Mouse (Mus musculus) left cerebral cortex, postnatal 4 days (tissue): ENCODE measurements at regions not wholly inside any gene's neighbourhood (a gene's known extent, or its start where the extent isn't known, plus 50 kb on each side); places are given as distances from the start of the nearest gene placed in this dataset.
A peak's percentile ranks its signal among the peaks of the same experiment; 100 is the strongest.
"Not testable (repeated sequence)": the region's sequence is repeated elsewhere in the genome, so short reads cannot be mapped to it uniquely, and the experiment has no call there.

Experiments used
- DNase-seq: peaks from one replicate; pipeline ENCODE4 v3.0.0-alpha.2; 2022
- intact Hi-C: fragments of 180-260 bp; cut with DNase I; formaldehyde crosslinking; loops from one replicate; pipeline ENCODE4 v1.15.1; 2025

- intact Hi-C loops: no loop called here
- no peak for DNase-seq
Observed at GRCm38 (mm10) chr11:16559001-16559699, 50.9 kb upstream of the Sec61g start.

- DNase-seq: no peak
- intact Hi-C loops: no loop called here
Observed at GRCm38 (mm10) chr11:16561727-16562126, 53.4 kb upstream of the Sec61g start.

- intact Hi-C loops: no loop called here
- DNase-seq: no peak
Observed at GRCm38 (mm10) chr11:16589085-16589680, 80.9 kb upstream of the Sec61g start.

- intact Hi-C loops: no loop called here
- no peak for DNase-seq
Observed at GRCm38 (mm10) chr11:16590541-16590940, 82.3 kb upstream of the Sec61g start.

DNA sequence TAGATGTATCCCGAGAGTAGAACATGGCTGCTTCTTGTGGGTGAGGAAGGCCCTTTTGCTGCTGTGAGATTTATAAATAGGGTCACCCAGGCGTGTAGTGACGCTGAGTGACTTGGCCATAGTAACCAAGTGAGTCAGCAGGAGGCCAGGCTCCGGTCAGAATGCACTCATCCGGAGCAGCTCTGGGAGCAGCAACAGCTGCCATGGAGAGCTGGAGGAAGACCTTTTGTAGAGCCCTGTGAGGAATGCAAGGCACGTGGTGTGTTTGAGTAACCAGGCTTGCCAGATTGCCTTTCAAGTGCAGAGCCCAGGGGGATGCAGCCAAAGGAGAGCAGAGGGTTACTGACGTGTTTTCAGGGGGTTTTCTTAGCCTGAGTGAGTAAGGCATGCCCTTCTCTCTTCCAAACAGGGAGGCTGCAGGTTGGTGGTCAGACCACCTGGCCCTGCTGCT, 83.2 kb upstream of the Sec61g start:
- intact Hi-C loops: no loop called here
- peak; percentile 91 for DNase-seq

- DNase-seq: no peak
- intact Hi-C loops: no loop called here
Observed at GRCm38 (mm10) chr11:16592006-16592405, 83.7 kb upstream of the Sec61g start.

DNA sequence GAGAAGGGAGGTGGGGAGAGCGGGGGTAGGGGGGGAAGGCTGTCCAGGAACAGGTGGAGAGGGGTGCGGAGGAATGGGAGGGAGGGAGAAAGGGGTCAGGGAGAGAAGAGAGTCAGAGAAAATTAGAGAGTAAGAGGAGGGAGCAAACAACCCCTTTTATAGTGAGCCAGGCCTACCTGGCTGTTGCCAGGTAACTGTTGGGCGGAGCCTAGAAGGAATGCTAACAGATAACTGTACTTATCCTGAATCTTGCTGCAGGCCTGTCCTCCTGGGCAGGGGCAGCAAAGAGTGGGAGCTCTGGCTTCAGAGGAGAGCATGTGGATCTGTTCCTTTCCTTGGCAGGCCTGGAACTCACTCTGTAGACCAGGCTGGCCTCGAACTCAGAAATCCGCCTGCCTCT, 84.5 kb upstream of the Sec61g start:
- intact Hi-C loops: no loop called here
- no peak for DNase-seq

DNA sequence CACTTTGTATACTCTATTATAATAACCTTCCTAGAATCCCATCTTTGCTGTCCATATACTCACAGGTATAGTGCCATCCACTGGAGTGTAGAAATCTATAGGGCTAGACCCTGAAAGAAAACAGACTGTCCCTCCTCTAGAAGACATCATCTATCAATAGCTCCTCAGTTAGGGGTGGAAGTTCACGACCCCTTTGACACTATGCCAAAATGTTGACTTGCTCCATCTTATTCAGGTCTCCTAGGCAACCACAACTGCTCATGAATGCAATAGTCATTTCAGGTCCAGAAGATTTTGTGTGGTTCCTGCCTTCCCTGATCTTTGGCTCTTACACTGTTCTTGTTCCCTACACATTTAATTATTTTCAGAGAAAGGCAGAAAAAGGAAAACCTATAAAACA, 86.5 kb upstream of the Sec61g start:
- intact Hi-C loops: no loop called here
- DNase-seq: no peak

- DNase-seq: no peak
- intact Hi-C loops: no loop called here
Observed at GRCm38 (mm10) chr11:16597038-16597830, 89.0 kb upstream of the Sec61g start.

DNA sequence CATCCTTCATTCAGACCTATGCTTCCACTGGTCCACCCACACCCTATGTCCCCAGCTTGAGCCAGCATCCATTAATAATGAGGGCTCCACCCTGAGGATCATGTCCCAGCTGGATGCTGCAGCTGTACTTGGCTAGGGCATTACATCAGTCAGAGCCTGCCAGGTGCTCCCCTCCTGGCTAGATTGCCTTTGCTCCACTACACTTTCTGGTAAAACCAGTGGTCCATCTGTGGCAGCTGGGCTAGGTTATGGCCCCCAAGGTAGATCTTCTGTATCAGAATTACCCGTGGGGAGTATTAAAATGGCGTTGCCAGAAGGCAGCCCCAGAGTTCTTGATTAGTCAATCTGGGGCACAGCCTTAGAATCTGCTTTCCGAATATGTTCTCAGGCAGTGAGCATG, 94.7 kb upstream of the Sec61g start:
- DNase-seq: no peak
- intact Hi-C loops: no loop called here

GRCm38 (mm10) chr11:16606435-16607214, 98.3 kb upstream of the Sec61g start:
- DNase-seq: no peak
- intact Hi-C loops: no loop called here

GRCm38 (mm10) chr11:16607900-16608422, 99.7 kb upstream of the Sec61g start:
- intact Hi-C loops, DNase-seq: not testable (repeated sequence)

- no peak for DNase-seq
- intact Hi-C loops: no loop called here
Observed at GRCm38 (mm10) chr11:16611741-16612140, 103.5 kb upstream of the Sec61g start.

DNA sequence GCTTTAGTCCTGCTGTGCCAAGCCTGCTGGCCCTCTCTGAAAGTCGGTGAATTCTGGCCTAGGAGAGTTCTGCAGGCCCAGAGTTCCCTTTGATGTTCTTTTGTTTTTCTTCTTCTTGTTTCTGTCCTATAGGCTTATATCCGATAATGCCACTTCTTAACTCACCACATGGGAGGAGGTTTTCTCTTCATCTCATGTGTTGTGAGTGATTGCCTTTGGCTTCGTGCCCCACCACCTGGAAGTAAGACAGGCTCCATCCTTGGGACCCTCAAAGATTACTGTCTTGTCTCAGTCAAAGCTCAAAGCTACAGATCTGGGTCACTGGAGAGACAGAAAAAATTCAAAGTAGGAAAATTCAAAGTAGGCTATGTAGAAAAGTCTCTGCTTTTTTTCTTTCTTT, 104.2 kb upstream of the Sec61g start:
- intact Hi-C loops: no loop called here
- DNase-seq: no peak

DNA sequence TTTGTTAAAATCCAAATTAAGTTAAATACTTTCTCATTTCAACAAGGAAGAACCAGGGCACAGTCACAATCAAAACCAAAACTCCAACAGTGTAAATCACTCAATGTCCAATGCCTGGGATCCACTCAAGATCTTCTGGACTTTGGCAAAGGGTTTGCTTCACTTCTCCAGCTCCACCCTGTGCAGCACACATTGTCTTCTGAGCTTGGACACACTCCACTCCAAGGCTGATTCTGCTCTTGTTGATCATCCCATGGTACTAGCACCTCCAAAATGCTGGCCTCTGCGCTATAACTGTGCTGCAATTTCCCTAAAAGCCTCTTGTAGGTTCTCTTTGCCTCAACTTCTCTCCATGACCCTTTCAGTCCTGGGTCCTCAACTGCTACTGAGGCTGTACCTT, 111.5 kb upstream of the Sec61g start:
- intact Hi-C loops: no loop called here
- DNase-seq: no peak

- intact Hi-C loops: no loop called here
- no peak for DNase-seq
Observed at GRCm38 (mm10) chr11:16623694-16624093, 115.4 kb upstream of the Sec61g start.

DNA sequence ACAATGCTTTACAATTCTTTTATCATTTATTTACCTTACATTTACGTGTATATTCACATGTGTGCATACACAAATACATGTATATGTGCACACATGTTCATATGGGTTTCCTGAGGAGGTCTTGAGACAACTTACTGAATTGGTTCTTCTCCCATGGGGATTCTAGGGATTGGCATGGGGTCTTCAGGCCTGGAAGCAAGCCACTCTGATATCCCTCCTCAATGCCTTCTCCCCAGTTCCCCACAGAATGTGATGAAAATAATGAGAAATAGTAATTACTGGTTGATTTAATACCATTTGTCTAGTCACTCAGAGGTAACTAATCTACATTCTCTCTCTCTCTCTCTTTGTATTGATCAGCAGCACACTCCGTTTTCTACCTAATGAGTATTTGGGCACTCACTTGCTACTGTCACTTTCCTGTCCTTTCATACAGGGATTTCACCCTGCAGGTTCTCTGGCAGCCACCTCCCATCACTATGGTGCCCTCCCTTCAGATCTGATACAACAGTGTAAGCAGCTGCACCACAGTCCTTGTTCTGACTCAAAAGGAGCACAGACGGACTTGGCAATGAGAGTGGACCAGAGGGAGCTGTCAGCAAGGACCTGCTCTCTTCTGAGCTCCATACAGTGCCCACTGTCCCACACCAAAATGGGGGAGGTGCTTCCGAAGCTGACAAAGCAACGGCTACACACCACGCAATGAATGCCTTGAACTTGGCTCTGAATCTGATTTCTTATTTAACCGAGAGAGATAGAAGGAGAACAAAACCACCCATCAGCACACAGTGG, 119.2 kb upstream of the Sec61g start:
- DNase-seq: peak; percentile 78
- intact Hi-C loops: no loop called here

DNA sequence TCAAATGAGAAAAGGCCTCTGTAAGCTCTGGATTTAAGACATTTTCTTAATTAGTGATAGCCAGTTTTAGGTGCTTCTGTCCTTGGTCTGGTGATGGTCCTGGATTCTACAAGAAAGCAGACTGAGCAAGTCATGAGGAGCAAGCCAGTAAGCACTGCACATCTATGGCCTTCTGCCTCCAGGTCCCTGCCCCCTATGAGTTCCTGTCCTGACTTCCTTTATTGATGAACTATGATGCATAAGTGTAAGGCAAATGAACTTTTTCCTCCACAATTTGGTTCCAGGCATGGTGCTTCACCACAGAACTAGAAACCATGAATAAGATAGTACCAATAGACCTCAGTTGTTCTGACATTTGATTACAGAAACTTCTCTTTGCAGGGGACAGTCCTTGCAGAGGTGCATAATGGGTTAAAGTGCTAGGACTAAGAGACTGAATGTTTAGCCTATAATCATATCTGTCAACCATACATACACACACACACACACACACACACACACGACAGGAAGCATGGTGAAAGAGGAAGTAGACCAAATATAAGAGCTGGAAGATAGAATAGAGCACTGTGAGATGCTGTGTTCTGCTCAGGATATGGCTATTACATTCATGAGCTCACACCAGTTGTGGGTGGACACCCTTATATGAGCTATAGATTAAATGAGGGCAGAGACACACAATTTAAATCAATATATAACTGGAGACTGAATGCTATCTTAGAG, 121.3 kb upstream of the Sec61g start:
- intact Hi-C loops: no loop called here
- no peak for DNase-seq

GRCm38 (mm10) chr11:16635796-16636195, 116.2 kb upstream of the Egfr start:
- intact Hi-C loops, DNase-seq: not testable (repeated sequence)
